Mouse (Mus musculus) erythroblast, embryonic 14.5 days (primary cell): ENCODE measurements around the gene Nudt3.

Experiments used
- GATA1 ChIP-seq: IDR thresholded peaks from 2 replicates; pipeline ENCODE4 v1.6.1; 2012; ENCODE audit warnings: low read length, inconsistent platforms, mixed read lengths
- TAL1 ChIP-seq: IDR thresholded peaks from 3 replicates; pipeline ENCODE4 v1.6.1; 2012; ENCODE audit warnings: low read length, inconsistent platforms, mixed read lengths

GRCm38 (mm10) chr17:27652046-27652790 lies 28.9 kb upstream of the Nudt3 start:
- TF ChIP-seq GATA1, result no peak
- TF ChIP-seq TAL1, result no peak
